Mouse (Mus musculus) midbrain, embryonic 10.5 days (tissue): Measurements from ENCODE around the gene Gm49405. TPM values are rescaled to one million over a fixed set of nuclear protein-coding genes. Genes with fewer than 3 reads are reported as not detected.
"Not testable (repeated sequence)": the region's sequence is repeated elsewhere in the genome, so short reads cannot be mapped to it uniquely, and the experiment has no call there.

Source experiments
- DNase-seq: peaks from one replicate; pipeline ENCODE4 v3.0.0-alpha.2; 2017; ENCODE audit warnings: low spot score
- H3K27ac ChIP-seq: fragments of 300-500 bp; sonication (generic); replicated peaks from 2 replicates; pipeline ENCODE4 v1.5.1; 2016; ENCODE audit warnings: mild to moderate bottlenecking
- H3K27me3 ChIP-seq: fragments of 300-500 bp; sonication (generic); 2 replicates; pipeline ENCODE4 v1.6.1; 2016; ENCODE audit warnings: low read depth, mild to moderate bottlenecking; ENCODE audit not compliant: poor library complexity, severe bottlenecking
- H3K36me3 ChIP-seq: fragments of 300-500 bp; sonication (generic); 2 replicates; pipeline ENCODE4 v1.6.1; 2016; ENCODE audit warnings: mild to moderate bottlenecking, moderate library complexity
- H3K4me1 ChIP-seq: fragments of 300-500 bp; sonication (generic); 2 replicates; pipeline ENCODE4 v1.6.1; 2016
- H3K4me3 ChIP-seq: fragments of 300-500 bp; sonication (generic); 2 replicates; pipeline ENCODE4 v1.5.1; 2016; ENCODE audit warnings: mild to moderate bottlenecking, moderate library complexity
- H3K9me3 ChIP-seq: fragments of 300-500 bp; sonication (generic); replicated peaks from 2 replicates; pipeline ENCODE4 v1.6.1; 2016; ENCODE audit warnings: mild to moderate bottlenecking
- WGBS: fragments of 180-500 bp; shearing (Covaris S2); methylation state at CpG from one replicate; pipeline ENCODE4 v1.1.7; 2016; 5-methylcytosine and 5-hydroxymethylcytosine counted together
- polyA plus RNA-seq: library from polyadenylated mRNA; unstranded; fragments of >200 nt; fragmentation: Nextera tagmentation; extraction: Ambion mirVana; gene quantifications from 2 replicates; pipeline ENCODE4 v1.2.1, GENCODE M21; 2016

Gm49405 gene
- polyA plus RNA-seq, 1 experiment from 2014 or later: 2.8 TPM

DNA sequence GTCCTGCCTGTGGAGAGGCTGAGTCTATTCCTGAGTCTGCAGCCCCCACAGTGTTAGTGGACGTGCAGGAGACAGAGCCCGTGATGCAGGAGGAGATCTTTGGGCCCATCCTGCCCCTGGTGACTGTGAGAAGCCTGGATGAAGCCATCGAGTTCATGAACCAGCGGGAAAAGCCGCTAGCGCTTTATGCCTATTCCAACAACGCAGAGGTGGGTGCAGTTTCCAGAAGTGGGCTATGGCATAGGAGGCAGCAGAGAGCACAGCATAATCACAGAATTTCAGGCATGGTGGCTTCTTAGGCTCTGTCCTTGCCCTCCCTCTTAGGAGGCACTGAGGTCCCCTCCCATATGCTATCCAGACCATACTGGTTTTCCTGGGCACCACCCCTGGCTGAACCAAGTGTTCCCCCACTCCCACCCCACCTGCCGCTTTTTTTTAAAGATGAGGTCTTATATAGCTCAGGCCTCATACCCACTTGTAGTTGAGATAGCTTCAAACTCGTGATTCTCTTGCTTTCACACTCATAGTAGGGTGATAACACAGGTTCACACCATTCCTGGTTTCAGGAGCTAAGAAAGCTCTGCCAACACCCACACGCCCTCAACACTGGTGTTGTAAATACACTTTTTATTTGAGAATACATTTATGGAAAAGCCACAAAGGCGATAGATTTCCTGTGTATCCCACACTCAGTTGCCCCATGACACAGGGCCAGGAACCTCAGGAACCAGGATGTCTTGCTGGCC is 33.9 kb upstream of the Gm49405 start:
- no peak for DNase-seq
- Histone ChIP-seq H3K4me3 (no peak overlapping the region), H3K4me1 (0 out of 2 replicates have a peak, but pooled peaks cover 7% of the 10 kb centered on the region), H3K27ac (no peak overlapping the region), H3K9me3 (no peaks in the 10 kb centered on the region), H3K27me3 (no peaks in the 10 kb centered on the region), H3K36me3 (no peaks in the 10 kb centered on the region)
- WGBS: 67% methylated on average over 11 of the region's 11 CpGs

DNA sequence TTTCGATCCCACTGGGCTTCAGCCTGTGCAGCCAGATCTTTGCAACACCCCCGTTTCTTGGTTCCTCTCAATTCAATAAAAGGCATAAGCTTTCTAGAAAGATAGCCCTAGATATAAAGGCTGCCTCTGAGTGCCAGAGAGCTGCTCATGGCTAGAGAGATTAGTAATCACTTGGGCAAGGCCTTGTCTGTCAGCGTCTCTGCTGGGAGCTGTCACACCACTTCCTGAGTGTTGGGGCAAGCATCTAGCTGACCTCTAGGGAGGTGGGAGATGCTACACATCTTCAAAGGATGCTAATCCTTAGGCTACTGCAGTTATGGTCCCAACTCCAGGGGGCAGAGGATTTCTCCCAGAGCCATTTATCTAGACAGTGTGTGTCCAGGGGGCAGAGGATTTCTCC is 33.2 kb upstream of the Gm49405 start:
- 0 out of 2 replicates have a peak, but pooled peaks cover 9% of the 10 kb centered on the region for H3K4me1 ChIP-seq
- DNase-seq: no peak
- H3K27ac ChIP-seq: no peak overlapping the region
- H3K36me3 ChIP-seq: no peaks in the 10 kb centered on the region
- WGBS: 76% methylated on average over 3 of the region's 3 CpGs
- H3K4me3 ChIP-seq: no peak overlapping the region
- no peaks in the 10 kb centered on the region for H3K9me3 ChIP-seq
- H3K27me3 ChIP-seq: no peaks in the 10 kb centered on the region

DNA sequence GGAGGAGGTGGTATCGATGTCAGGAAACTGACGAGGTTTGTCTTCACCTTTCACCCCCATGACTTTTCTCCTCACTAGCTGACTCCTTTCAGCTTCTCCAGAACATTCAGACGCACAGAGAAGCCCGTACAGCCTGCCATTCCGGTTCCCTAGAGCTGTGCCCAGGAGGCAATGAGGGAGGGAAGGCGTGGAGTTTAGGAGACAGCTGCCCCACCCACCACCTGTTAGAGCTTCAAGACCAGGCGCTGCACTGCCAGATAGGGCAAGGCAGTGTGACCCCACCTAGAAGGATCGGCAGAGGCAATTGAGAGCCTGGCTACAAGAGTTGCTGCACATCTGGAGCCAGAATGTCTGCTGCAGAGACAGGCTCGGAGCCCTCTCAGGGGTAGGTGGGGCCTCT is 28.2 kb upstream of the Gm49405 start, which contains the start of gene Aldh3b2:
Gene Aldh3b2 (plus strand): TSS at position 100 of the 400 bp plus-strand sequence.
- Histone ChIP-seq H3K27me3 (no peaks in the 10 kb centered on the region; the same call in 1 of the 2 replicates), H3K27ac (no peak within 1 kb of the TSS), H3K36me3 (no peaks in the 10 kb centered on the region), H3K4me3 (no peak within 1 kb of the TSS), H3K4me1 (peaks cover 11% of the 10 kb centered on the region), H3K9me3 (no peaks in the 10 kb centered on the region)
- DNase-seq: no peak
- 58% methylated on average over 9 of the region's 9 CpGs for WGBS

DNA sequence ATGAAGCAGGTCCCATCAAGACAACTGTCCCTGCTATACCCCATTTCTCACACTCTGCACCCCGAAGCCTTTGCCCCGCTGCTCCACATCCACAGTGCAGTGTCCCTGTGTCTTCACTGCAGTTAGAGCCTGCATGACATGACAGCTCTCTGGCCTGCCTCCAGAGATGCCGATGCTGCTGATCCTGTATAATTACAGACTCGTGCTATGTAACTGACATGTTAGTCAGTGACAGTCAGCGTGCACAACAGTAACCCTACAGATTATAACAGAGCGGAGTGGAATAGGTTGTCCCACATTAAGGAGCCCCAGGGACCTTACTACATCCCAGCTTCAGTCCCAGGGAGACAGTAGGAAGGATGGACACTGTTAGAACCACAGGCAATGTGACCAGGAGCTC is 25.8 kb upstream of the Gm49405 start:
- not testable (repeated sequence) for DNase-seq
- 88% methylated on average over 6 of the region's 6 CpGs for WGBS

DNA sequence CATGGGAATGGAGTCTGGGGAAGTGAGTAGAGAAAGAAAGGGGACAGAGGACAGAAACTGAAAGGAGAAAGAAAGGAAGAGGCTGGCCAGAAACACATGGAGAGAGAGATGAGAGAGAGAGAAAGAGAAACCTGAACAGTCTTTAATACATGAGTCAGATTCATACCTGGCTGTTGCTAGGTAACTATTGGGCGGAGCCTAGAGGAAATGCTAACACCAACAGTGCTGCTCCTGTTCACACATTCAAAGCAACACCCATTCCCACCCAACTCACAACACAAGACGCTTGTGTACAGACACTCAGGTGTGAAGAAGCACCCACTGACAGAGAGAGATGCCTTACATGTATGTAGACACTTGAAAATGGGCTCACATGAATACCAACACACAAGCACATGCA is 24.6 kb upstream of the Gm49405 start:
- WGBS: 85% methylated on average over 2 of the region's 2 CpGs
- Histone ChIP-seq H3K4me1 (peaks cover 21% of the 10 kb centered on the region), H3K36me3 (no peaks in the 10 kb centered on the region), H3K27me3 (no peaks in the 10 kb centered on the region; the same call in 1 of the 2 replicates), H3K9me3 (no peaks in the 10 kb centered on the region), H3K4me3 (no peak overlapping the region), H3K27ac (no peak overlapping the region)
- DNase-seq: no peak

More for the DNA sequence above, 25.8 kb upstream of the Gm49405 start:
- H3K27ac ChIP-seq, H3K4me3 ChIP-seq, H3K9me3 ChIP-seq, H3K27me3 ChIP-seq, H3K36me3 ChIP-seq: not testable (repeated sequence)
- peaks cover 13% of the 10 kb centered on the region for H3K4me1 ChIP-seq

DNA sequence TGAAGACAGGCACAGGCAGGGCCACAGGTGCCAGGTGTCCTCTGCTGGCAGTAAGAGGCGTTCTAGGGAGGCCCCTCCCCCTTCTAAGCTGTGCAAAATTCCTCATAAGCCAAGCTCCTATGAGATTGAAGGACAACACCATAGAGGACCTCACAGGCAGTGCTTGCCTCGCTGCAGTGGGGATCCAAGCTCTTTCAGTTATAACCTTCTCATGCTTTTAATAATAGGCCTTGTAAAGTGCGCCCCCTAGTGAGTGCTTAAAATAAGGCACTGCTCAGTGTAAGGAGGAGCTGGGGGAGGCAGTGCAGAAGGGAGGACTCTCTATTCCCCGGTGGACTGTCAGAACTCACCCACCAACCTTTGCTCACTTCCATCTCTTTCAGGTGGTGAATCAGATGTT is 20.1 kb upstream of the Gm49405 start:
- 17% methylated on average over 4 of the region's 4 CpGs for WGBS
- DNase-seq: peak; percentile 75
- Histone ChIP-seq H3K27ac (peak overlapping the region; percentile 65), H3K9me3 (no peaks in the 10 kb centered on the region), H3K4me3 (no peak overlapping the region), H3K27me3 (0 out of 2 replicates have a peak, but pooled peaks cover 4% of the 10 kb centered on the region), H3K4me1 (peaks cover 46% of the 10 kb centered on the region), H3K36me3 (no peaks in the 10 kb centered on the region)

DNA sequence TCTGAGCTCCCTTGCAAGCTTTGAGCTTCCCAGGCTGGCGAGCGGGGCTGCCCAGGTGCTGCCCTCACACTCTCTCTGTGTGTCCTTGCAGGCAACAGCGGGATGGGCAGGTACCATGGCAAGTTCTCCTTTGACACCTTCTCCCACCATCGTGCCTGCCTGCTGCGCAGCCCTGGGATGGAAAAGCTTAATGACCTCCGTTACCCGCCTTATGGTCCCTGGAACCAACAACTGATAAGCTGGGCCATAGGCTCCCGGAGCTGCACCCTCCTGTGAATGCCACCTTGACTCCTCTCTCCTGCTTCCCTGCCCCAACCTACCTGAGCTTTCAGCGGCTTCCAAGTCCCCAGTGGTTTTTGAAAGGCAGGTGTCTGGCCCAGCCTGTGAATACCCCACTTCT is 19.5 kb upstream of the Gm49405 start:
- 76% methylated on average over 9 of the region's 9 CpGs for WGBS
- H3K36me3 ChIP-seq: no peaks in the 10 kb centered on the region
- DNase-seq: no peak
- H3K27ac ChIP-seq: no peak overlapping the region
- H3K4me3 ChIP-seq: no peak overlapping the region
- no peaks in the 10 kb centered on the region for H3K9me3 ChIP-seq
- H3K27me3 ChIP-seq: 0 out of 2 replicates have a peak, but pooled peaks cover 4% of the 10 kb centered on the region
- peaks cover 52% of the 10 kb centered on the region for H3K4me1 ChIP-seq

DNA sequence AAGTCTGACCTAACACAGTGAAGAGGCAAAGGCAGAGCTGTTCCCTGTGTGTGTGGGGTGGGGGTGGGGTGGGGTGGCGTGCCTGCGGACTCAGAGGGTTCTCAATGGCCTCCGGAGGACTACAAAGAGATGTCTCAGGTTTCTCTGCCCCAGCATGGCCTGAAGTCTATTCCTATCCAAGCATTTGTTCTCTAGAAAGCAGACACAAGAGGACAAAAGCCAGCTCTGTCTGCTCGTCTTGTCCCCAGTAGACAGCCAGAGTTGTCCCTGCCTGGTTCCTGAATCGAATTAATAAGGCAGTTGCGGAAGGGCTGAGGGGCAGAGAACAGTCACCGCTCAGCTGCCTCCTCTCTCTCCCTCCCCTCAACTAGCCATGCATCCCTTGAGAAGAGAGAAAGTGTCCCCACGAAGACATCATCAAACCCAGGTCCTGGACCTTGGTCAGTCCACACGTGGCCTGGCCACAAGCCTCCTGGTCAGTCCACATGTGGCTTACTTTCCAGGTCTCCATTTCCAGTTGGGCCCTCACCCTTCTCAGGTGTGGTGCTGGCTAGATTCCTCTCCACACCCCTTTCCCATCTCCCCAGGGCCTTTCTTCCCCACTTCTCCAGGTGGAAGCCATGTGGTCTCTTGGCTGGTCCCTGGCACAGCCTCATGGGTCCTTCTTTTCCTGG is 16.8 kb upstream of the Gm49405 start:
- Histone ChIP-seq H3K9me3 (peaks cover 2% of the 10 kb centered on the region; the same call in 1 of the 2 replicates), H3K4me3 (no peak overlapping the region), H3K27me3 (0 out of 2 replicates have a peak, but pooled peaks cover 4% of the 10 kb centered on the region), H3K36me3 (no peaks in the 10 kb centered on the region), H3K4me1 (peaks cover 57% of the 10 kb centered on the region), H3K27ac (peak overlapping the region; percentile 69)
- 35% methylated on average over 9 of the region's 9 CpGs for WGBS
- DNase-seq: no peak

DNA sequence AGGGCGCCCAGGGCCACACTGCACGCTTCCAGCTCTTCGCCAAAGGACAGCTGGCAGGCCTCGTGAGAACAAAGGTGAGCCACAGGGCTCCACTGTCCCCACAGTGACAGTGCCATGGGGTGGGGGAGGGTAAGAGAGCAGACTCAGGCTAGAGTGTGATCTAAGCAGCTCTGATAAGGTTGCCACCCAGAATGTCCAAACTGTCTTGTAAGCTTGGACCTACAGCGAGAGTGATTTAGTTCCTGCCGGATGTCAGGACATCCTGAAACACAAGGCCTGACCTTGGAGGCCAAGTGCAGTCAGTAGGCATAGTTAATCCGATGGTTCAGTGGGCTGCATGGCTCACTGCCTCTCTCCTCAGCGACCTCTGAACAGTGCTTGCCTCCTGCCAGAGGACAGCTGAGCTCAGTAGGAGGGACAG is 15.2 kb upstream of the Gm49405 start:
- Histone ChIP-seq H3K4me1 (peaks cover 47% of the 10 kb centered on the region), H3K36me3 (no peaks in the 10 kb centered on the region), H3K27me3 (0 out of 2 replicates have a peak, but pooled peaks cover 4% of the 10 kb centered on the region), H3K9me3 (peaks cover 6% of the 10 kb centered on the region; the same call in 1 of the 2 replicates), H3K4me3 (no peak overlapping the region), H3K27ac (peak overlapping the region; percentile 69)
- WGBS: 19% methylated on average over 8 of the region's 8 CpGs
- peak; percentile 53 for DNase-seq

DNA sequence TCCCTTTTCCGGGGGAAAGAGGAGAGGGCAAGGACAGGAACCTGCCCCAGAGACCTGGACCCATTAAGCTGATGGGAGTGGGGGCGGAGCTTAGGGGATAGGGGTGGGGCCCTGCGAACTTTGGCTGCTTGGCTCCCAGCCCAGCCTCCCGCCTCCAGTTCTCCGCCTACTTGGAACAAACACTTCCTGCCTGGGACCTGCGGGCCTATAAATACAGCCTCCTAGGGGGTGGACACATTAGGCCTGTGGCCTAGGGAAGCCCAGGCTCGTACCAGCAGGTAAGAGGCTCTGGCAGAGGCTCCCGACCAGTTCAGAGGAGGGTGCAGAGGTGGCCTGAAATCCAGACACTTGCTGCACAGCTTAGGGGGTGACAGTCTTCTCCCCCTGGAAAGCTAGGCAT is 14.1 kb upstream of the Gm49405 start, which contains the start of gene Acy3:
Gene Acy3 (plus strand): TSS at position 237 of the 400 bp plus-strand sequence.
- H3K9me3 ChIP-seq: peaks cover 6% of the 10 kb centered on the region; the same call in 1 of the 2 replicates
- no peaks in the 10 kb centered on the region for H3K36me3 ChIP-seq
- no peak for DNase-seq
- H3K4me3 ChIP-seq: no peak within 1 kb of the TSS
- H3K27ac ChIP-seq: peak within 1 kb of the TSS; percentile 69
- WGBS: 23% methylated on average over 8 of the region's 8 CpGs
- H3K27me3 ChIP-seq: 0 out of 2 replicates have a peak, but pooled peaks cover 9% of the 10 kb centered on the region
- peaks cover 46% of the 10 kb centered on the region for H3K4me1 ChIP-seq

DNA sequence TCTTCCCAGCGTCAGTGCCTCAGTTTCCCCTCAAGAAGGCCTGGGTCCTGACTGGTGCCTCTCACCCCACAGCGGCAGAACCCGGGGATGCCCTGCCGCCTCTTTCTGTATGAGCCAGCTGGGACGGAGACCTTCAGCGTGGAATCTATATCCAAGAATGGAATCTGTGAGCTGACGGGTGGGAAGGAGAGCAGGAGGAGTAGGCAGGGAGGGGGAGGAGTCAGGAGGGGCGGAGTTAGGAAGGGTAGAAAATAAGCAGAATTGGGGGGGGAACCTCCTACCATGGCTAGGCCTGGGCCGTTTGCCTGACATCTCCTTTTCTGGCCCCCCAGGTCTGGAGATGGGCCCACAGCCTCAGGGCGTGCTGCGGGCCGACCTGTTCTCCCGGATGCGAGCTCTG is 12.4 kb upstream of the Gm49405 start:
- Histone ChIP-seq H3K4me1 (peaks cover 47% of the 10 kb centered on the region), H3K27me3 (0 out of 2 replicates have a peak, but pooled peaks cover 9% of the 10 kb centered on the region), H3K27ac (no peak overlapping the region), H3K4me3 (no peak overlapping the region), H3K9me3 (peaks cover 6% of the 10 kb centered on the region; the same call in 1 of the 2 replicates), H3K36me3 (no peaks in the 10 kb centered on the region)
- 91% methylated on average over 14 of the region's 14 CpGs for WGBS
- DNase-seq: no peak

DNA sequence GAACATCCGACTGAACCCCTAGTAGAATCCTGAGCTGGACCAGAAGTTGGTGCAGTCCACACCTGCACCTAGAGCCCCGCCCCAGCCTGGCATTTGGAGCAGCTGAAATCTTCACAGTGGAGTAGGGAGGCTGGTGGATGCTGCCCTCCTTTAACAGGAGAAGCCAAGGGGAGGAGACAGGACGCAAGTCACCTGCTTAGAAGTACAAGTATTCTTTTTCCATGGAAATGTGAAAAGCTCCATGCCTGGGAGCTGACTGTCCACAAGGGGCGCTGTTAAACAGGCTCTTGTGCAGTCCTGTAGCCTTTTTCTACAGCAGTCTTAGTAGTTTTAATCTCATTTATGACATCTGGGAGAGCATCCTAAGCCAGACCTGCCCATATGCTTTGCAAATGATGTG is 11.7 kb upstream of the Gm49405 start:
- Histone ChIP-seq H3K27me3 (0 out of 2 replicates have a peak, but pooled peaks cover 8% of the 10 kb centered on the region), H3K4me1 (peaks cover 40% of the 10 kb centered on the region), H3K36me3 (no peaks in the 10 kb centered on the region), H3K4me3 (no peak overlapping the region), H3K9me3 (peaks cover 6% of the 10 kb centered on the region; the same call in 1 of the 2 replicates), H3K27ac (no peak overlapping the region)
- DNase-seq: no peak
- WGBS: 90% methylated on average over 4 of the region's 4 CpGs
